Mouse (Mus musculus) embryonic facial prominence, embryonic 10.5 days (tissue): Measurements from ENCODE around the gene Mterf1b. TPM values are rescaled to one million over a fixed set of nuclear protein-coding genes. Genes with fewer than 3 reads are reported as not detected.
A peak's percentile ranks its signal among the peaks of the same experiment; 100 is the strongest.
"Not testable (repeated sequence)": the region's sequence is repeated elsewhere in the genome, so short reads cannot be mapped to it uniquely, and the experiment has no call there.

Source experiments
- DNase-seq: peaks from one replicate; pipeline ENCODE4 v3.0.0-alpha.2; 2017; ENCODE audit warnings: low spot score
- H3K27ac ChIP-seq: fragments of 300-500 bp; sonication (generic); replicated peaks from 2 replicates; pipeline ENCODE4 v1.5.1; 2016; ENCODE audit warnings: mild to moderate bottlenecking
- H3K27me3 ChIP-seq: fragments of 300-500 bp; sonication (generic); replicated peaks from 2 replicates; pipeline ENCODE4 v1.6.1; 2016; ENCODE audit warnings: low read depth, mild to moderate bottlenecking; ENCODE audit not compliant: poor library complexity, severe bottlenecking
- H3K36me3 ChIP-seq: fragments of 300-500 bp; sonication (generic); replicated peaks from 2 replicates; pipeline ENCODE4 v1.6.1; 2016; ENCODE audit warnings: mild to moderate bottlenecking, moderate library complexity
- H3K4me1 ChIP-seq: fragments of 300-500 bp; sonication (generic); 2 replicates; pipeline ENCODE4 v1.6.1; 2016
- H3K4me3 ChIP-seq: fragments of 300-500 bp; sonication (generic); 2 replicates; pipeline ENCODE4 v1.5.1; 2016; ENCODE audit warnings: mild to moderate bottlenecking, moderate library complexity
- H3K9me3 ChIP-seq: fragments of 300-500 bp; sonication (generic); 2 replicates; pipeline ENCODE4 v1.6.1; 2016; ENCODE audit warnings: mild to moderate bottlenecking
- WGBS: fragments of 180-500 bp; shearing (Covaris S2); methylation state at CpG from one replicate; pipeline ENCODE4 v1.1.7; 2016; 5-methylcytosine and 5-hydroxymethylcytosine counted together
- polyA plus RNA-seq: library from polyadenylated mRNA; unstranded; fragments of >200 nt; fragmentation: Nextera tagmentation; extraction: Ambion mirVana; gene quantifications from 2 replicates; pipeline ENCODE4 v1.2.1, GENCODE M21; 2016

Mterf1b gene
- polyA plus RNA-seq, result 3.3 and 3.7 TPM in 2 replicates

DNA sequence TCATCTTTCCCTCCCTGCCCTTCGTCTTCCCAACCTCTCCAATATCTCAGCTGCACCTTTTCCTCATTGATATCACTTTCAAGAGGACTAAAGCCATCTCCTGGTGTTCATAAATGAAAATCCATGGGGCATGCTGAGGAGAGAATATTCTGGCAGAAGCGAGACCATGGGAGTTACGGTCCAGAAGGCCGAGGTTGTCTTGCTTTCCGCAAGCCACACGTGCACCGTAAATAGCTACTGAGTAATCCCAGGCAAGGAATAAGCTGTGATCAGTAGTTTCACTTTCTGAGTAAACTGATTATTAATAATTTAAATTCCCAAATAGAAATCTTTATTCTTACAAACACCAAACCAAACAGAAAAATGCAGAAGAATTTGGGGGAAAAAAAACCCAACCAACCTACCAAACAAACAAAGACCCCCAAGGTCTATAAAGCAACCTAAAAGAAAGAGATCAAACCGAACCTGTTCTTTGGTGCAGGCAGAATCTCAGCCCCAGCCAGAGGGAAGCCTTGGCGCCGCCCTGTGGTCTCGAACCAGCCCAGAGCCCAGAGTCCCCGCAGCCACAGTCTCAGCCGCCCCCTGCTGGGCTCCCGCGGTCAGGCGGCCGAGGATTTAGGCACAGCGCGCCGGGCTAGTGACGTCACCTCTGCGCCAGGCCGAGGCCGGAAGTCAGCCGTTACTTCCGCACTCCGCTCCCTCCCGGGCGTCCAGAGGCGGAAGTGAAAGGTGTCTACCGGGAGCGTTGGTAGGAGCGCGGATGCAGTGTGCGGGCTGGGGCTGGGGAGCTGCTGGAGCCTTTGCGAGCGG, at the start of gene Mterf1b:
TSS of gene Mterf1b (plus strand) at position 697 of the 810 bp plus-strand sequence.
- 55% methylated on average over 13 of the region's 37 CpGs for WGBS

DNA sequence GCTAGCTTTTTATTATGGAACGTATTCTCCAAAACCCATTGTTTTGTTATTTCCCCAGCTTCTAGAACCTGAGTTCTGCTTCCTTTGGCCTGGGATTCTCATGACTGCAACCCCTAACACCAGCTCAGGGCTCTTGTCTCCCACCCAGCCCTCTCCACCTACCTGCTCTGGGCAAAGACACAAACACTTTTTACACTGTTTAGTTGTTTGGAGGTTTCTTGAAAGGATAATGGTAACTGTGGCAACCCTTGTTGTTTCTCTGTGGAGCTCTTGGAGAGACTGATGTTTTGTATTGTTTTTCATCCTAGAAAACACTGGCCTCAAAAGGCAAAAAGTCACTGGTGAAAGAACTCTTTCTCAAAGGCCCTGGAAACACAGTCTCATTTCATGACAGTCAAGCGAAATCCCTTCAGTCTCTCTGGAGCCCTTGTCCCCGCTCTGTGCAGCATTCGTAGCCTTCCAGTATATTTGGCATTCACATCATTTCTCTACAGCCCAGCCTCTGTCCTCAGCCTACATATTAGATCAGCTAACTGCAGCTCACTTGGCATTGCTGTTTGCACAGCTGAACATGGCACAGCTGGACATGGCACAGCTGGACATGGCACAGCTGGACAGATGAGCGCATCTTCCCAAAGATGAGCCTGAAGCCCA, 32.6 kb upstream of the Mterf1b start:
- 91% methylated on average over 5 of the region's 5 CpGs for WGBS
- H3K4me1 ChIP-seq, H3K27me3 ChIP-seq, H3K36me3 ChIP-seq, DNase-seq, H3K4me3 ChIP-seq, H3K9me3 ChIP-seq, H3K27ac ChIP-seq: not testable (repeated sequence)

More for the DNA sequence above, at the start of gene Mterf1b:
- Histone ChIP-seq H3K4me3 (peak within 1 kb of the TSS; percentile 60), H3K27ac (peak within 1 kb of the TSS; percentile 24; the same call in 1 of the 2 replicates)
- not testable (repeated sequence) for H3K4me1 ChIP-seq, H3K36me3 ChIP-seq, DNase-seq, H3K9me3 ChIP-seq, H3K27me3 ChIP-seq

GRCm38 (mm10) chr5:4161554-4161953, 30.6 kb upstream of the Mterf1b start:
- Histone ChIP-seq H3K36me3 (no peaks in the 10 kb centered on the region), H3K4me3 (no peak overlapping the region), H3K27ac (no peak overlapping the region), H3K4me1 (no peaks in the 10 kb centered on the region), H3K27me3 (no peaks in the 10 kb centered on the region), H3K9me3 (no peaks in the 10 kb centered on the region)
- no peak for DNase-seq
- WGBS, result 83% methylated on average over 3 of the region's 3 CpGs

DNA sequence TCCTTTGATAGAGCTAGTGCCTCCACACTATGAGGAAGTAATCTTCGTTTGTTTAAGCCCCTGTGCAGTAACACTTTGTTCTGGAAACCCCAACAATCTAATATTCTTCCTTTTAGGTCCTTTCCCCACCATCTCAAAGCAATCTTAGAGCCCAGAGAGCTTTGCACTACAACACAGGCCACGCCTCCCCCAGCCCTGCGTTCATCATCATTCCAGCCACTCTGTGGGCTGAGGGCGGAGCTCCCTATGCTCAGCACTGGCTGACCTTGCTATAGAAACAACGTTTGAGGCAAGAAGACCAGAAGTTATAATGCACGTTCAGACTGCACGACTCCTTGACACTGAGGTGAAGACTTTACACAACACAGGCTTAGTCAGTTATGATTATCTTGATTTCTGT, 29.7 kb upstream of the Mterf1b start:
- no peaks in the 10 kb centered on the region for H3K4me1 ChIP-seq
- H3K36me3 ChIP-seq, result no peaks in the 10 kb centered on the region
- no peaks in the 10 kb centered on the region for H3K9me3 ChIP-seq
- 63% methylated on average over 7 of the region's 7 CpGs for WGBS
- no peaks in the 10 kb centered on the region for H3K27me3 ChIP-seq
- no peak overlapping the region for H3K27ac ChIP-seq
- no peak for DNase-seq
- no peak overlapping the region for H3K4me3 ChIP-seq

GRCm38 (mm10) chr5:4167813-4168529, 24.2 kb upstream of the Mterf1b start:
- H3K27ac ChIP-seq, H3K27me3 ChIP-seq, H3K4me3 ChIP-seq, H3K4me1 ChIP-seq, H3K36me3 ChIP-seq, H3K9me3 ChIP-seq, DNase-seq: not testable (repeated sequence)
- 60% methylated on average over 6 of the region's 6 CpGs for WGBS

DNA sequence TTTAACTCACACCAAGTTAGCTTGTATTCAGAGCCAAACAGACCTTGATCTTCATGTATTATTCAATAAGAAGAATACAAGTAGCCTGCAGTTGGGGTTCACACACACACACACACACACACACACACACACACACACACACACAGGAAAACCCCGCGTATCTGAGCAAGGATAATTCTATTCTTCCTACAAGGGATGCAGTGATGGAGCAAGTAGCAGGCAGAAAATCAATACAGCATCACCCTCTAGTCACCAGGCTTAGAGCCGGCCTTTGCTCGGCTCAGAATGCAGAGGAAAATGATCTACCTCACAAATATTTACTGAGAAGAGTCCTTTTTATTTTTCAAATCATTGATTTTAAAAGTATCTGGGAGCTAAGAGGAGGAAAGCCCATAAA, 23.6 kb upstream of the Mterf1b start:
- not testable (repeated sequence) for H3K27ac ChIP-seq, DNase-seq, H3K9me3 ChIP-seq, H3K27me3 ChIP-seq, H3K4me3 ChIP-seq, H3K36me3 ChIP-seq, H3K4me1 ChIP-seq
- 84% methylated on average over 4 of the region's 4 CpGs for WGBS

GRCm38 (mm10) chr5:4176421-4176820, 15.7 kb upstream of the Mterf1b start:
- not testable (repeated sequence) for H3K4me3 ChIP-seq, DNase-seq, H3K36me3 ChIP-seq, H3K27me3 ChIP-seq, H3K27ac ChIP-seq, H3K4me1 ChIP-seq, H3K9me3 ChIP-seq
- 82% methylated on average over 3 of the region's 3 CpGs for WGBS

GRCm38 (mm10) chr5:4179364-4179763, 12.8 kb upstream of the Mterf1b start:
- 90% methylated on average over 6 of the region's 6 CpGs for WGBS
- Histone ChIP-seq H3K36me3 (no peaks in the 10 kb centered on the region), H3K9me3 (no peaks in the 10 kb centered on the region)

GRCm38 (mm10) chr5:4186815-4187214, 5.4 kb upstream of the Mterf1b start:
- Histone ChIP-seq H3K27me3 (no peaks in the 10 kb centered on the region), H3K27ac (no peak overlapping the region), H3K4me3 (no peak overlapping the region), H3K4me1 (no peaks in the 10 kb centered on the region), H3K36me3 (no peaks in the 10 kb centered on the region), H3K9me3 (no peaks in the 10 kb centered on the region; the same call in 1 of the 2 replicates)
- 66% methylated on average over 4 of the region's 4 CpGs for WGBS
- no peak for DNase-seq

More at GRCm38 (mm10) chr5:4179364-4179763, 12.8 kb upstream of the Mterf1b start:
- Histone ChIP-seq H3K27me3 (no peaks in the 10 kb centered on the region), H3K4me1 (no peaks in the 10 kb centered on the region), H3K4me3 (no peak overlapping the region), H3K27ac (no peak overlapping the region)
- DNase-seq, result no peak

- Histone ChIP-seq H3K4me3 (peak overlapping the region; percentile 60), H3K27ac (peak overlapping the region; percentile 24; the same call in 1 of the 2 replicates)
- DNase-seq, H3K9me3 ChIP-seq, H3K36me3 ChIP-seq, H3K4me1 ChIP-seq, H3K27me3 ChIP-seq: not testable (repeated sequence)
- 11% methylated on average over 15 of the region's 27 CpGs for WGBS
Measured at GRCm38 (mm10) chr5:4192481-4193246, 497 bp downstream of the Mterf1b start.

GRCm38 (mm10) chr5:4193247-4193628, 1.1 kb downstream of the Mterf1b start:
- no peak for DNase-seq
- 86% methylated on average over 5 of the region's 5 CpGs for WGBS
- Histone ChIP-seq H3K9me3 (no peaks in the 10 kb centered on the region; the same call in 1 of the 2 replicates), H3K27me3 (no peaks in the 10 kb centered on the region), H3K4me3 (peak overlapping the region; percentile 60), H3K4me1 (peaks cover 9% of the 10 kb centered on the region), H3K27ac (no peak overlapping the region), H3K36me3 (no peaks in the 10 kb centered on the region)

DNA sequence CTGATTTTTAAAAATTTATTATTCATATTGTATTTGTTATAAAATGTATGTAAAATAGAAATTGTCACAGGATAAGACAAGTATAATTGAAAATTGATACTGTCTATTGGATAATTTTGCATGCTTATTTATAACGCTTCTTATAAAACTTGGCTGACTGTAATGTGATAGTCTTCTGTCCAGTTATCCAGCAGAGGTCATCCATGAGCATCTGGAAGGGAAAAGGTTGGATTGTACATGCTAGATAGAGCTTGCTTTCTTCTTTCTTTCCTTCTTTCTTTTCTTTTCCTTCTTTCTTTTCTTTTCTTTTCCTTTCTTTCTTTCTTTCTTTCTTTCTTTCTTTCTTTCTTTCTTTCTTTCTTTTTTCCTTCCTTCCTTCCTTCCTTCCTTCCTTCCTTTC, 2.0 kb downstream of the Mterf1b start:
- Histone ChIP-seq H3K27me3 (no peaks in the 10 kb centered on the region), H3K27ac (no peak overlapping the region), H3K9me3 (no peaks in the 10 kb centered on the region; the same call in 1 of the 2 replicates), H3K36me3 (0 out of 2 replicates have a peak, but pooled peaks cover 2% of the 10 kb centered on the region), H3K4me1 (peaks cover 9% of the 10 kb centered on the region), H3K4me3 (no peak overlapping the region)
- 76% methylated on average over 1 of the region's 1 CpGs for WGBS
- DNase-seq, result no peak
